Mouse (Mus musculus) stomach, adult 2 months (tissue): ENCODE results near the gene AC192777.2. TPM values are rescaled to one million over a fixed set of nuclear protein-coding genes. Genes with fewer than 3 reads are reported as not detected.

Source experiments
- polyA plus RNA-seq: library from polyadenylated mRNA; depleted of rRNA; stranded (reverse); fragments of >200 nt; gene quantifications from 2 replicates; pipeline ENCODE4 v1.2.3, GENCODE M21; 2012; rRNA removed

The AC192777.2 gene
- not detected in 2 replicates for polyA plus RNA-seq

DNA sequence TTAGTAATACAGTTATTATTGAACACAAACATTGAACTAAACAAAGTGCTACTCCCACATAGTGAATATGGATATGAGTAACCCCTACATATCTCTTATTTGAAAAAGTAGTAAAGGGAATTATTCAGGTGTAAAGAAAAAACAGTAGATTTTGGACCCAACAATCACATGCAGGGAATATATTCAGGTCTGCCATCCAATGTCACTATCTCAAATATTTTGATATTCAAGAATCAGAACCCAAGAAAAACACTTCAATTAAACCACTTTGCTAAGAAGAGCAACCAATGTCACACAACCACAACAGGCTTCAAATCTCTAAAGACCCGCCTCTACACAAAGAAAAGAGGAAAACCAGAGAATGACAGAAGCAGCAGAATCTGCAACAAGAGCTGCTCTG lies at the start of gene AC192777.2:
TSS of gene AC192777.2 (plus strand) at position 301 of the 400 bp plus-strand sequence.

Other genes starting within 250 kb of the AC192777.2 start
- not detected in 2 replicates for gene Esp38, start 144.9 kb upstream of the AC192777.2 start, polyA plus RNA-seq
- gene Pgk2, start 113.2 kb downstream of the AC192777.2 start, polyA plus RNA-seq = not detected in 2 replicates
- not detected in 2 replicates for gene Crisp3, start 146.8 kb downstream of the AC192777.2 start, polyA plus RNA-seq
- 0.13 and 1.2 TPM in 2 replicates for gene Crisp1, start 223.8 kb downstream of the AC192777.2 start, polyA plus RNA-seq